Mouse (Mus musculus) urinary bladder, postnatal 36 days (tissue): ENCODE results near the gene Dcaf12.
A peak's percentile ranks its signal among the peaks of the same experiment; 100 is the strongest.

Source experiments
- DNase-seq, 2 experiments: peaks; one replicate each; pipeline ENCODE4 v3.0.0; 2022; ENCODE audit warnings: low spot score in 2 of 2, mixed read lengths in 1 of 2

Dcaf12 gene

GRCm38 (mm10) chr4:41310567-41311563, 3.8 kb downstream of the Dcaf12 start:
- DNase-seq, result no peak

DNA sequence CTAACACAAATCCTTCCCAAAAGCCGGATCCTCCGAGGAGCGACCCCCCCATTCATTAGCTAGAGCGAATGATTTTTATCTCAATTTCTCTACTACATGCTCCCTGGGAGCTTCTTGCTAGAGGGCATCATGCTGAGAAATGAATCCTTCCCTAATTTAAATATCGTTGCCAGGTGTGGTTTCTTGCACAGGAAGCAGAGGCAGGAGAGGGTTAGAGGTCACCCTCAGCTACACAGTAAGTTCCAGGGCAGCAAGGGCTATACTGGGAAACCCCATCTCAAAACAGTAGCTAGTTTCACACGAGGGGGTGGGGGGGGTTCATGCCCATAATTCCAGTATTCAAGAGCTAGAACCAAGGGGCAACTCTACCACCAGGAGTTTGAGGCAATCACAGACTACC, 7.3 kb downstream of the Dcaf12 start:
- DNase-seq, result no peak

GRCm38 (mm10) chr4:41304302-41304701, 10.4 kb downstream of the Dcaf12 start:
- no peak for DNase-seq

DNA sequence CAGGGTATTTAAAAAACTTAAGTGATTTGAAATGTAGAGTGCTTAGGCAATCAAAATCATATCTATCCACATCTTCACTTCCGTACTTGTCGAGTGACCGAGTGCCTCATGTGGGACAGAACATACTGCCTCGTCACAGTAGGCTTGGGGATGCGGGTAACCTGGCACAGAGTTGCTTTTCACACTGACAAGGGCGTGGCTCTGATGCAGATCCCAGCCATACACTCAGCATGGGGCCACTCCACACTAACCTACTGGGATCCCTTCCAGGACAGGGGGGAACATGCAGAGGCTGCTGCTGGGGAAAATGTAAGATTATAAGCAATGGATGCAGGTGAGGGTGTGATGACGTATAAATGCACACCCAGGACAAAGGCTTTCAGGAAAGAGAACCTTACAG, 11.0 kb downstream of the Dcaf12 start:
- no peak for DNase-seq

- no peak for DNase-seq
Measured at GRCm38 (mm10) chr4:41298976-41299375, 15.7 kb downstream of the Dcaf12 start.

- DNase-seq, result no peak
Measured at GRCm38 (mm10) chr4:41295960-41296359, 18.7 kb downstream of the Dcaf12 start.

GRCm38 (mm10) chr4:41295507-41295906, 19.2 kb downstream of the Dcaf12 start:
- no peak for DNase-seq

GRCm38 (mm10) chr4:41293907-41294306, 20.8 kb downstream of the Dcaf12 start:
- DNase-seq, result no peak

GRCm38 (mm10) chr4:41289802-41290201, 24.9 kb downstream of the Dcaf12 start:
- no peak for DNase-seq

GRCm38 (mm10) chr4:41286420-41286819, 28.3 kb downstream of the Dcaf12 start:
- no peak for DNase-seq

DNA sequence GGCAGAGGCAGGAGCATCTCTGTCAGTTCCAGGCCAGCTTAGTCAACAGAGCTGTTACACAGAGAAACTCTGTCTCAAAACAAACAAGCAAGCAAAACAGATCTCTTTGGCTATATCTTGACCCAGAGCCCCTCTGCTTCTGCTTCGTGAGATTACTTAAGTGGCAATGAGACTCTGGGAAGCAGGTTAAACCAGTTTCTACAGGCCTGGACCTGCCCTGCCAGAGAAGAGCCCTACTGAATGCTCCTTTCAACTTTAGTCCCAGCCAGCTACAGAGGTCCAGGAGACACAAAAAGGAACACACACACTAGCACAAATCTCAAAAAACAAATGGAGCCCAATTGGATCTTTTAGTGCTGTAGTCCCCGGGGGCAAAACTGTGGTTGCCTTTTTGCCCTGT, 30.6 kb downstream of the Dcaf12 start:
- DNase-seq, result peak; percentile 48 to 64

DNA sequence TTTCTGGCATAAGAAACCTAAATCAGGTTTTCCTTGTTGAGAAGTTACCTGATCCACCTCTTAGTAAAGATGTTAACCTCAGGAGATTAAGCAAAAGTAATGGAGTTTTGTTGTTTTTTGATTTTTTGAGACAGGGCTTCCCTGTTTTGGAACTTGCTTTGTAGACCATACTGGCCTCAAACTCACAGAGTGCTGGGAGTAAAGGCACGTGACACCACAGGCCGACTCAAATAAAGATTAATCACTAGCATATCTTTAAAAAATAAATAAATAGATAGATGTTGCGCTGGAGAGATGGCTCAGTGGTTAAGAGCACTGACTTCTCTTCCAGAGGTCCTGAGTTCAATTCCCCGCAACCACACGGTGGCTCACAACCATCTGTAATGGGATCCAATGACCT, 38.8 kb downstream of the Dcaf12 start:
- no peak for DNase-seq

DNA sequence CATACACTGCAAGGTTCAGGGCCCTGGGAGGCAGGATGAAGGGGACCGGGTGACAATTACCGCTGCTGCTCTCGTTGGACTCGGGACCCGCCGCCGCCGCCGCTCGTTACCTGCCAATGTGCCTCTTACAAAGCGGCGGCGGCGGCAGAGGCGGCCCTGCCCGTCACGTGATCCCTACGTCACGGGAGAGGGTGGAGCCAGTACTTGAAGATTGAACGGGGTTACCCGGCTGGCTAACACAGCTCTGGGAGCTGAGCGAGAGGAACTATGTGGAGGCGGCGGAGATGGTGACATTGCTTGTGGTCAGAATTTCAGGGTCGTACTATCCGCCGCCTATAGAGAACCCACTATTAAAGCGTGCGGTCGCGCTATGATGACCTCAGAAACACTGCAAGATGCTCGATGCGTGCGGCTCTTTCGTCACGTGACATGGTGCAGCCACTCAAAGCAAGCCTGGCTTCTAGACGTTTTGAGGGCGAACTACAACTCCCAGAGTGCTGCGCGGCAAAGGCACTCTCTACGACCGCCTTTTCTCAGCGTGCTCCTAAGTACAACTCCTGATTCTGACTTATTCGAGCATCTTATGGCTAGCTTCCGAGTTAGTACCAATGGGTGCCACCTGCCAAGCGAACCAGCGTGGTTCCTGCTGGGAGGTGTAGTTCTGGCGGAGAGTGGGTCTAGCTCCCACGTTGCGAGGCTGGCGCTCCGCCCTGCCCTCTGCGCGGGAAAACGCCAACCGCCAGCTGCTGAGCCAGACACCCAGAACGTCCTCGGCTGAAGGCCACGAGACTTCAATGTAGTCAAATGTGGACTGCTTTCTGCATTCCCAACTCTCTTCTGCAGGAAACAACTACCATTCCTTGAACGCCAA, 39.5 kb downstream of the Dcaf12 start, which contains the start of gene Ubap2:
TSS of gene Ubap2 (minus strand) at position 165 of the 871 bp plus-strand sequence.
- DNase-seq, result peak; percentile 94 to 95

DNA sequence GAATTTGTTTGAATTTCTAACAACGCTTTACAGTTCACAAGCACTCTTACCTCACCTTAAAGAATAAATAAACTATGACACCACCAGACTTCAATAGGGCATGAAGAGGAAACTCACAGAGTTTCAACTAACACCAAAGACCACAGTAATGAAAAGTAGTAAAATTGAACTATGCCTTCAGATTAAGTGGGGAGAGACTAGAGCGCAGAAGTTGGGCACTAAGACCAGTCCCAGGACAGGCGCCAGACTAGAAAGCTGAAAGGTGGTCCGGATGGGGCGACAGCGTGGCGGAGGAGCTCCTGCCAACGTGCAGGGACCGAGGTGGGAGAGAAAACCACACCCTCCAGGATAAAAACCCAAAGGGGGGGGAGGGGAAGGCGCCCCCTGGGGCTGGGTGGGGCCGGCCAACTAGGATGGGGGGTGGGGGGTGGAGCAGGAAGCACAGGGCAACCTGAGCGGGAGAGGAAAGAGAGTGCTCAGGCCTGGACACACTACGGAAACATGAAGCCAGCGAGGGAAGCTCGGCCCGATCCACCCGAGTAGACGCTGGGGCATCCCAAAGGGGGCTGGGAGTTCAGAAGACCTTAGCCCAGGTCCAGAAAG, 40.2 kb downstream of the Dcaf12 start:
- no peak for DNase-seq

GRCm38 (mm10) chr4:41268133-41268532, 46.6 kb downstream of the Dcaf12 start:
- DNase-seq, result no peak

GRCm38 (mm10) chr4:41266350-41266749, 48.3 kb downstream of the Dcaf12 start:
- DNase-seq, result no peak

DNA sequence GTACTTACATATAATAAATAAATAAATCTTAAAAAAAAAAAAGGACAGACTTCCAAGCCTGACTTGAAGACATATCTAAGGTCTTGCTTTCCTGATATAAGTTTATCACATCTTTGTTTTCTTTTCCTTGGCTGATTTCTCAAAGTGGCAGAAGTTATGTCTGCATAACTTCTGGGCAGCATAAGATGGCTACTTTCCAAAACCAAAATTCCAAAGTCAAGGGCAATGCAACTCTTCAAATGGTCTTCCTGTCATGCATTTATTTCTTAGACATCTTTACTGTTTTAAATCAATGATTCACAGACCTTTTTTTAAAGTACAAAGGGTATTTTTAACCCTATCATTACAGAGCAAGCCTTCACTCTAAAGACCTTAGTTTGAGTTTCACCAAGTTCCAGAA, 54.0 kb downstream of the Dcaf12 start:
- no peak for DNase-seq

DNA sequence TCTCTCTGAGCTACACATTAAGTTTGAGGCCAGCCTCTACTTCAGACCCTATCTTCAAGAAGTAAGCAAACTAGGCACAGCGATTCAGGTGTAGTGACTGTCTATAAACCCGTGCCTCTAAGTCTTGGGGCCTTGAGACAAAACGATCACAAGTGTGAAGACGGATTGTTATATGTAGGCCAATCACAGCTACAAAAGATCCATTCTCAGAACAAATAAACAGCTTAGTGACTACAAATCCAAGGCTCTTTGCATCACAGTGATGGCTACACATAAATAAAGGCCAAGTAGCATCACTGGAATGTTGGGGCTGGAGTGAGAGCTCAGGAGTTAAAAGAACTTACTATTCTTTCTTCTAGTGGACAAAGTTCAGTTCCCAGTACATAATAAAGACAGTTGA, 55.7 kb downstream of the Dcaf12 start:
- DNase-seq, result no peak

DNA sequence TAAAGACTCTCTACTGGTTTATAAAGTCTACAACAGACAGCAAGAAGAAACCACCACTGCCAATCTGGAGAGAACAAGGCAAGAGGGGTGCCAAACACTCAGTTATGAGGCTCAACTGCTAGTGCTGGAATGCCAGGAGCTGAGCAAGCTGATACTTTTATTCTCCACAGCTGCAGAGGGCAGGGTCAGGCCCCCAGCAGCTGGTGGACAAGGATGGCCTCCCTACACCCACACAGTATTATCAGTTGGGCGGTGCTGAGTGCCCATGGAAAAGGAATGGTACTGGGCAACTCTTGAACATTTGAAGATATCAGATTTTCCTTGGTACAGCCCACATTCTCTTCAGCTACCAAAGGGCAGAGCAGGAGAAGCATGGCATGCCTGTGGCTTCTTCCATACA, 56.9 kb downstream of the Dcaf12 start:
- DNase-seq, result no peak

- no peak for DNase-seq
Measured at GRCm38 (mm10) chr4:41255564-41256210, 59.0 kb downstream of the Dcaf12 start.

DNA sequence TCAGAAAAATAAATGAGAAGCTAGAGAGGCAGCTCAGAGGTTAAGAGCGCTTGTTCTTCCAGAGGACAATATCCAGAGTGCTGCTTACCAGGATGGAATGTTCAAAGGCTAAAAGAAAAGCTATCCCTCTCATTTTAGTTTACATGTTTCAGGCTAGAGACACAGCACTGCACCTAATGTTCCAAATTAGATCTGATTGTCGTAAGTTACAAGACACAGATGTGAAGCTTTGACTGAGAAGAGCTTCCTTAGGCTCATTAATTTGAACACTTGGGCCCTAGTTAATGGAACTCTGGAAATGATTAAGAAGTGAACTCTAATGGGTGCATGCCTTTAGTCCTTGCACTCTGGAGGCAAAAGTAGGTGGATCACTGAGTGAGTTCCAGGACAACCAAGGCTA, 60.9 kb downstream of the Dcaf12 start:
- no peak for DNase-seq
